Mouse (Mus musculus): ENCODE results near the gene Pptc7. TPM values are rescaled to one million over a fixed set of nuclear protein-coding genes. Genes with fewer than 3 reads are reported as not detected.

Pptc7 gene
- total RNA-seq, 1 experiment = 21.1 TPM

DNA sequence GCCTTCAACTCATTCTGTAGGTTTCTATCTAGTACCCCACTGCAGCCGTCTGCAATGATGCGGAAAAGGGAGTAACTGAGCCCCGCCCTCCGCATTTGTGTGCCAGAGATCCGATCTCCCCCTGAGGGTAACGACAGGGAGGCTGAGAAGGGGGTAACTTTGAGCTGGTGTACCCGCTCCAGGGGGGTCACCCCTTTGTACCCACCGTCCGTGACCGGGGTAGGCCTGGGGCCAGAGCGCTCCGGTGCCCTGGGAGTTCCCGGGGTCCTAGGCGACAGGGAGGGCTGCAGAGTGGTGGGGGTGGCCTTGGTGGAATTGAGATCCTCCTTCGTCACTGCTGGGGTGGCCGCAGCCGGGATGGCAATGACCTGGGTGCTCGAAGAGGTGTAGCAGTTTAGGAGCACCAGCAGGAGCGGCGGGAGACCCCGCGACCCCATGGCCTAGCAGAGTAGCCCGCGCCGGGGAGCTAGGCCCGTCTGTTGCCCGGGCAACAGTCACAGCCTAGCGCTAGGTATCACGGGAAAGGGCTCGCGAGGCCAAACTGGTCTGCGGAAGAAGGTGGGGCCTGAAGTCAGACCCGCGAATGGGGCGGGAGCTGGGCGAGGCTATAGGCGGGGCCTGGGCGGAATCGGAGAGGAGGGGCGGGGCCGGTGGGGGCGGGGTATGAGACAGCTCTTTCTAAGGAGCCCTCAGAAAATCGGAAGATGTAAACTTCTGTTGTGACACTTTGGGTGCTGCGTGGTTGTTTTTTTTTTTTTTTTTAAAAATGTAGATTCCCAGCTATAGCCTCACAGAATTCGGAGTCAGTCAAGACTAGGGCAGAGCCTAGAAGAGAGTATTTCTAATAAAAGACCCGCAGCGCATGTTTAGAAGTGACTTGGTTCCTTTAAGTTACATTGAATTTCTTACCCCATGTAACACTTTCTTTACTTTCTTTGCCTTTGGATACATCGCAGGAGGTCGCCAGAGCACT, 19.9 kb upstream of the Pptc7 start, which contains the start of gene Tctn1:
Gene Tctn1 (minus strand): TSS at position 528 of the 973 bp plus-strand sequence.
- in situ Hi-C loops (cut with MboI; ENCODE audit: low sequenced_read_pairs in 2 of 2, unreplicated experiment in 2 of 2) = no loop called here
- Histone ChIP-seq H3K4me1 (ENCODE audit: control insufficient read depth in 2 of 2, insufficient read depth in 2 of 2, low read length in 2 of 2, poor library complexity in 1 of 2) (peaks cover 5 to 7% of the 10 kb centered on the region in 2 experiments; a peak in 2 of 4 replicates), H3K4me3 (ENCODE audit: insufficient read depth in 1 of 2, low read depth in 1 of 2, low read length in 2 of 2, poor library complexity in 1 of 2, severe bottlenecking in 1 of 2) (peak within 1 kb of the TSS; percentile 61 to 74), H3K9ac (ENCODE audit: insufficient read depth, low read depth, low read length, poor library complexity, severe bottlenecking) (peak within 1 kb of the TSS; percentile 94), H3K9me3 (ENCODE audit: control insufficient read depth, insufficient read depth, low read depth, low read length) (no peaks in the 10 kb centered on the region), H3K27ac (ENCODE audit: insufficient read depth, low read depth, low read length, poor library complexity, severe bottlenecking) (no peak within 1 kb of the TSS), H3K36me3 (ENCODE audit: control insufficient read depth, insufficient read depth, low read length, poor library complexity, severe bottlenecking) (no peaks in the 10 kb centered on the region)
- peak; percentile 93 for DNase-seq (ENCODE audit: low read depth, low spot score)
- TF ChIP-seq CHD2 (IDR thresholded peaks at IDR 0.05; ENCODE audit: low read depth, low read length) (no peak), ZC3H11A (IDR thresholded peaks at IDR 0.05; ENCODE audit: borderline replicate concordance, low read depth, low read length) (no peak), HCFC1 (IDR thresholded peaks at IDR 0.05; ENCODE audit: borderline replicate concordance, insufficient read depth, low read length) (no peak), MAFK (IDR thresholded peaks at IDR 0.05; ENCODE audit: insufficient read depth, low read depth, low read length) (no peak), ZNF384 (IDR thresholded peaks at IDR 0.05; ENCODE audit: low read depth, low read length) (no peak)

- H3K4me1 ChIP-seq (ENCODE audit: control insufficient read depth in 2 of 2, insufficient read depth in 2 of 2, low read length in 2 of 2, poor library complexity in 1 of 2) = peaks cover 8 to 11% of the 10 kb centered on the region in 2 experiments; a peak in 3 of 4 replicates
- H3K9me3 ChIP-seq (ENCODE audit: control insufficient read depth, insufficient read depth, low read depth, low read length) = no peaks in the 10 kb centered on the region
- no peak overlapping the region for H3K27ac ChIP-seq (ENCODE audit: insufficient read depth, low read depth, low read length, poor library complexity, severe bottlenecking)
- TF ChIP-seq CHD2 (IDR thresholded peaks at IDR 0.05; ENCODE audit: low read depth, low read length) = no peak
- no peak for TF ChIP-seq HCFC1 (IDR thresholded peaks at IDR 0.05; ENCODE audit: borderline replicate concordance, insufficient read depth, low read length)
- TF ChIP-seq MAFK (IDR thresholded peaks at IDR 0.05; ENCODE audit: insufficient read depth, low read depth, low read length) = no peak
- TF ChIP-seq ZNF384 (IDR thresholded peaks at IDR 0.05; ENCODE audit: low read depth, low read length) = no peak
- peak; percentile 56; the same call in 1 of the 2 replicates for TF ChIP-seq ZC3H11A (IDR thresholded peaks at IDR 0.05; ENCODE audit: borderline replicate concordance, low read depth, low read length)
- in situ Hi-C loops (cut with MboI; ENCODE audit: low sequenced_read_pairs in 2 of 2, unreplicated experiment in 2 of 2) = loop anchor here in 1 of 2 experiments (5.0 kb wide), 1 partner anchor 77 kb away; no protein-coding TSS in a partner anchor
- DNase-seq (ENCODE audit: low read depth, low spot score) = no peak
- no peak overlapping the region for H3K9ac ChIP-seq (ENCODE audit: insufficient read depth, low read depth, low read length, poor library complexity, severe bottlenecking)
- H3K4me3 ChIP-seq (ENCODE audit: insufficient read depth in 1 of 2, low read depth in 1 of 2, low read length in 2 of 2, poor library complexity in 1 of 2, severe bottlenecking in 1 of 2) = no peak overlapping the region
- no peaks in the 10 kb centered on the region for H3K36me3 ChIP-seq (ENCODE audit: control insufficient read depth, insufficient read depth, low read length, poor library complexity, severe bottlenecking)
Measured at GRCm38 (mm10) chr5:122265187-122265586, 19.0 kb upstream of the Pptc7 start.

DNA sequence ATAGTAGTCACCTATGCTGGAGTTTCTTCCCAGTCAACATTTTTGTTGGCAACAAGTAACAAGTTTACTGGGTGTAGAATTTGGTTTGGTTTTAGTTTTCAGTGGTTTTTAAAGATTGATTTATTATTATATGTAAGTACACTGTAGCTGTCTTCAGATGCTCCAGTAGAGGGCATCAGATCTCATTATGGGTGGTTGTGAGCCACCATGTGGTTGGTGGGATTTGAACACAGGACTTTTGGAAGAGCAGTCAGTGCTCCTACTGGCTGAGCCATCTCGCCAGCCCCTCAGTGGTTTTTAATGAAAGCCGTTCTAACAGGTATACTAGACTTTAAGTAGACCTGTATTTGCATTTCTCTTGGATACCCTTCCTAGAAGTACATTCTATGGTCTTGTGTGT, 18.2 kb upstream of the Pptc7 start:
- no peak for DNase-seq (ENCODE audit: low read depth, low spot score)
- no peak overlapping the region for H3K9ac ChIP-seq (ENCODE audit: insufficient read depth, low read depth, low read length, poor library complexity, severe bottlenecking)
- in situ Hi-C loops (cut with MboI; ENCODE audit: low sequenced_read_pairs in 2 of 2, unreplicated experiment in 2 of 2) = loop anchor here in 1 of 2 experiments (5.0 kb wide), 1 partner anchor 76 kb away; no protein-coding TSS in a partner anchor
- no peak for TF ChIP-seq MAFK (IDR thresholded peaks at IDR 0.05; ENCODE audit: insufficient read depth, low read depth, low read length)
- no peak for TF ChIP-seq HCFC1 (IDR thresholded peaks at IDR 0.05; ENCODE audit: borderline replicate concordance, insufficient read depth, low read length)
- TF ChIP-seq CHD2 (IDR thresholded peaks at IDR 0.05; ENCODE audit: low read depth, low read length) = no peak
- TF ChIP-seq ZNF384 (IDR thresholded peaks at IDR 0.05; ENCODE audit: low read depth, low read length) = no peak
- no peak for TF ChIP-seq ZC3H11A (IDR thresholded peaks at IDR 0.05; ENCODE audit: borderline replicate concordance, low read depth, low read length)
- H3K27ac ChIP-seq (ENCODE audit: insufficient read depth, low read depth, low read length, poor library complexity, severe bottlenecking) = no peak overlapping the region
- no peaks in the 10 kb centered on the region for H3K36me3 ChIP-seq (ENCODE audit: control insufficient read depth, insufficient read depth, low read length, poor library complexity, severe bottlenecking)
- H3K4me3 ChIP-seq (ENCODE audit: insufficient read depth in 1 of 2, low read depth in 1 of 2, low read length in 2 of 2, poor library complexity in 1 of 2, severe bottlenecking in 1 of 2) = no peak overlapping the region
- H3K9me3 ChIP-seq (ENCODE audit: control insufficient read depth, insufficient read depth, low read depth, low read length) = no peaks in the 10 kb centered on the region
- peaks cover 8 to 11% of the 10 kb centered on the region in 2 experiments; a peak in 3 of 4 replicates for H3K4me1 ChIP-seq (ENCODE audit: control insufficient read depth in 2 of 2, insufficient read depth in 2 of 2, low read length in 2 of 2, poor library complexity in 1 of 2)

DNA sequence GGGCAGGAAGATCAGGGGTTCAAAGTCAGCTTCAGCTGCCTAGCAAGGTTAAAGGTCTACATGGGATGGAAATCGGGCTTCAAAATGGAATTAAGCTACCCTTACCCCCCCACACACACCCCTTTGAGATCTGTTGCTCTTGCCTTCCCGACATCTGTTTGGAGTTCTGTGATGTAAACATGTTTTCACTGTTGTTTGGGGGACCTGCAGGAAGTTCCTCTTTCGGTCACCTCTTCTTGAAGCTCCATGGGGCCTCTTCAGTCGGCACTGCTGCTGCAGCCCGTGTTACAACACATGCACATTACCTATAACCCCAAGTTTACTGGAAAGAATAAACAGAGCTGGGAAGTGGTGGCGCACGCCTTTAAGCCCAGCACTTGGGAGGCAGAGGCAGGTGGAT, 17.0 kb upstream of the Pptc7 start:
- peaks cover 8 to 11% of the 10 kb centered on the region in 2 experiments; a peak in 3 of 4 replicates for H3K4me1 ChIP-seq (ENCODE audit: control insufficient read depth in 2 of 2, insufficient read depth in 2 of 2, low read length in 2 of 2, poor library complexity in 1 of 2)
- no peak overlapping the region for H3K27ac ChIP-seq (ENCODE audit: insufficient read depth, low read depth, low read length, poor library complexity, severe bottlenecking)
- no peak for DNase-seq (ENCODE audit: low read depth, low spot score)
- H3K36me3 ChIP-seq (ENCODE audit: control insufficient read depth, insufficient read depth, low read length, poor library complexity, severe bottlenecking) = no peaks in the 10 kb centered on the region
- TF ChIP-seq MAFK (IDR thresholded peaks at IDR 0.05; ENCODE audit: insufficient read depth, low read depth, low read length) (no peak), ZNF384 (IDR thresholded peaks at IDR 0.05; ENCODE audit: low read depth, low read length) (no peak), HCFC1 (IDR thresholded peaks at IDR 0.05; ENCODE audit: borderline replicate concordance, insufficient read depth, low read length) (no peak), ZC3H11A (IDR thresholded peaks at IDR 0.05; ENCODE audit: borderline replicate concordance, low read depth, low read length) (no peak), CHD2 (IDR thresholded peaks at IDR 0.05; ENCODE audit: low read depth, low read length) (no peak)
- H3K9me3 ChIP-seq (ENCODE audit: control insufficient read depth, insufficient read depth, low read depth, low read length) = no peaks in the 10 kb centered on the region
- H3K9ac ChIP-seq (ENCODE audit: insufficient read depth, low read depth, low read length, poor library complexity, severe bottlenecking) = no peak overlapping the region
- H3K4me3 ChIP-seq (ENCODE audit: insufficient read depth in 1 of 2, low read depth in 1 of 2, low read length in 2 of 2, poor library complexity in 1 of 2, severe bottlenecking in 1 of 2) = no peak overlapping the region
- in situ Hi-C loops (cut with MboI; ENCODE audit: low sequenced_read_pairs in 2 of 2, unreplicated experiment in 2 of 2) = loop anchor here in 1 of 2 experiments (5.0 kb wide), 1 partner anchor 75 kb away; no protein-coding TSS in a partner anchor
